Mouse (Mus musculus) C2C12 (cell line): ENCODE data around the gene Pla2g5. TPM values are rescaled to one million over a fixed set of nuclear protein-coding genes. Genes with fewer than 3 reads are reported as not detected.
"Not testable (repeated sequence)": the region's sequence is repeated elsewhere in the genome, so short reads cannot be mapped to it uniquely, and the experiment has no call there.

Experiments
- H3K27me3 ChIP-seq: one replicate; pipeline ENCODE4 v1.6.1; 2011; ENCODE audit not compliant: control insufficient read depth, insufficient read depth, insufficient read length
- H3K36me3 ChIP-seq: one replicate; pipeline ENCODE4 v1.6.1; 2011; ENCODE audit not compliant: control insufficient read depth, insufficient read depth
- H3K4me3 ChIP-seq: one replicate; pipeline ENCODE4 v1.5.1; 2011; ENCODE audit warnings: mild to moderate bottlenecking, control low read depth; ENCODE audit not compliant: poor library complexity, insufficient read depth, severe bottlenecking
- H3K79me2 ChIP-seq: one replicate; pipeline ENCODE4 v1.6.1; 2011; ENCODE audit not compliant: control insufficient read depth, insufficient read depth
- H3K79me3 ChIP-seq: one replicate; pipeline ENCODE4 v1.6.1; 2011; ENCODE audit warnings: low read depth, control low read depth
- H3ac ChIP-seq: one replicate; pipeline ENCODE3; 2011; ENCODE audit warnings: low read depth; ENCODE audit not compliant: control insufficient read depth, insufficient read length
- CEBPB ChIP-seq: IDR thresholded peaks from one replicate; pipeline ENCODE4 v1.6.1; 2011; ENCODE audit warnings: low read depth, mild to moderate bottlenecking, control low read depth, moderate library complexity
- CTCF ChIP-seq: IDR thresholded peaks from one replicate; pipeline ENCODE4 v1.5.1; 2011; ENCODE audit not compliant: control insufficient read depth, insufficient read depth, insufficient read length
- FOSL1 ChIP-seq: IDR thresholded peaks from one replicate; pipeline ENCODE4 v1.8.0; 2011; ENCODE audit warnings: mild to moderate bottlenecking, low read length; ENCODE audit not compliant: poor library complexity, insufficient read depth, severe bottlenecking
- MAX ChIP-seq: IDR thresholded peaks from one replicate; pipeline ENCODE4 v1.6.1; 2011; ENCODE audit warnings: mild to moderate bottlenecking, control low read depth
- MYOD1 ChIP-seq: IDR thresholded peaks from one replicate; pipeline ENCODE4 v1.6.1; 2011; ENCODE audit warnings: low read depth; ENCODE audit not compliant: control insufficient read depth, insufficient read length
- MYOG ChIP-seq: IDR thresholded peaks from one replicate; pipeline ENCODE4 v1.6.1; 2011; ENCODE audit not compliant: control insufficient read depth, insufficient read length; ENCODE audit errors: extremely low read depth
- USF1 ChIP-seq: IDR thresholded peaks from one replicate; pipeline ENCODE4 v1.6.1; 2011; ENCODE audit warnings: low read depth, mild to moderate bottlenecking, control low read depth, moderate library complexity
- long read RNA-seq, 2 experiments: library from polyadenylated mRNA; unstranded; transcript quantifications; one replicate each; pipeline ENCODE4 v2.0.0; 2019 to 2020
- polyA plus RNA-seq: library from polyadenylated mRNA; unstranded; fragments of >200 nt; fragmentation: generic; extraction: Trizol; gene quantifications from one replicate; pipeline ENCODE4 v1.2.1, GENCODE M21; 2012; ENCODE audit warnings: missing spikeins

Pla2g5 gene
- polyA plus RNA-seq = 0.06 TPM
- long read RNA-seq, experiment 1, partial matches to known transcripts = 0 of 1 reads
- long read RNA-seq, experiment 1, other reads (novel, unspliced or antisense) = 0 of 1 reads
- long read RNA-seq, experiment 2, partial matches to known transcripts = 0 of 1 reads
- long read RNA-seq, experiment 2, other reads (novel, unspliced or antisense) = 1 of 1 reads

DNA sequence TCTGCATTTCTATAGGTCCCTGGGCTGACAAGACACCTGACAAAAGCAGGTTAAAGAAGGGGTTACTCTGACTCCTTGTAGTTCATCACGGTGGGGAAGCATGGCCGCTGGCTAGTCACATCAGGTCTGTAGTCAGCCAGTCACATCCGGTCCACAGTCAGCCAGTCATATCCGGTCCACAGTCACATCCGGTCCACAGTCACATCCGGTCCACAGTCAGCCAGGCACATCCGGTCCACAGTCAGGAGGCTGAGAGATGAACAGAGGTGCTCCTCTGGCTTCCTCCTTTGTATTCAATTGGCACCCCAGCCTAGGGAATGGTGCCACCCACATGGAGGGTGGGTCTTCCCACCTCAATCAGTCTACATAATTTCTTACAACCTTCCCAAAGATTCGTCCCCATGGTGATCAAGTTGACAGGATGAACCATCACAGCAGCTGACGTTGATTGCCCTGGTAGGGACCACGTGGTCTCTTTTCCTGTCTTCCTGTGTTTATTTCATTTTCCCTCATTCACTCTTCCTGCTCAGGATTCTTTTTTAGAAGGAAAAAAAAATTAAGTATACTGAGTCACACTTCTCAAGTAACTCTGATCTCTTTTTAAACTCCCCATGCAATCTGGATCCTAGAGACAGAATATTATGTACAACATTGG is at the start of gene Pla2g5:
TSS of gene Pla2g5 (minus strand) at position 139 of the 655 bp plus-strand sequence.
- TF ChIP-seq MYOG = no peak
- peak; percentile 77 for TF ChIP-seq USF1
- peak; percentile 81 for TF ChIP-seq MYOD1
- Histone ChIP-seq H3K79me3 (no peaks in the 10 kb centered on the region), H3ac (no peak within 1 kb of the TSS), H3K79me2 (no peaks in the 10 kb centered on the region), H3K36me3 (no peaks in the 10 kb centered on the region), H3K27me3 (no peaks in the 10 kb centered on the region), H3K4me3 (no peak within 1 kb of the TSS)

DNA sequence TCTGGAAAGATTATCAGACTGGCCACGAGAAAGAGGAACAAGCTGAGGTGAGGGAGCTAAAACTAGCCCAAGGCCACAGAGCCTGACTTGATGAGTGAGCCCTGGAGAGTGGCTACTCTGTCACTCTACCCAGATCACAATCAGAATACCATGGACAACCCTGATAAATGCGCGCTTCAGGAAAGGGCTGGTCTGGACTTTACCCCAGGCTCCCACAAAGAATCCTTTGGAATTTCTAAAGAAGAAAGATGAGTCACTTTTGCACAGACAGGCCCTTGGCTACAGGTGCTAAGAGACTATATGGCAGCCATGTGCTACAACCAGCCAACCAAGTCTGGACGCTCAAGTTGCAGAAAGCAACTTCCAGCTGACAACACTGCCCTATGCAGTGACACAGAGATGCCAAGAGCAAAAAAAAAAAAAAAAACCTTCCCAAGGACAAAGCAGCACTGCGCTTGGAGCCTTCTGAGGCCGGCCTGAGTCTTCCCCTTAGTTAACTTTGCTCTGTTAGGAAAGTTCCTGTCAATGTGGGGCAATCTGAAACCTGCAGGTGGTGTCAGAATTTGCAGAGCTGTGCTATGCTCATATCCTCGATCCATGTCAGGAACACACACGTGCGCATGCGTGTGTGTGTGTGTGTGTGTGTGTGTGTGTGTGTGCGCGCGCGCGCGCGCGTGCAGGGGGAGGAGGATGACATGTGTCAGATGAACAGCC is 42.5 kb upstream of the Pla2g5 start:
- Histone ChIP-seq H3K27me3 (no peaks in the 10 kb centered on the region), H3K36me3 (peaks cover 32% of the 10 kb centered on the region), H3K4me3 (no peak overlapping the region), H3K79me3 (no peaks in the 10 kb centered on the region), H3K79me2 (no peaks in the 10 kb centered on the region), H3ac (no peak overlapping the region)
- no peak for TF ChIP-seq FOSL1
- no peak for TF ChIP-seq MAX
- no peak for TF ChIP-seq MYOD1
- no peak for TF ChIP-seq CTCF
- no peak for TF ChIP-seq CEBPB
- TF ChIP-seq MYOG = no peak
- TF ChIP-seq USF1 = no peak

DNA sequence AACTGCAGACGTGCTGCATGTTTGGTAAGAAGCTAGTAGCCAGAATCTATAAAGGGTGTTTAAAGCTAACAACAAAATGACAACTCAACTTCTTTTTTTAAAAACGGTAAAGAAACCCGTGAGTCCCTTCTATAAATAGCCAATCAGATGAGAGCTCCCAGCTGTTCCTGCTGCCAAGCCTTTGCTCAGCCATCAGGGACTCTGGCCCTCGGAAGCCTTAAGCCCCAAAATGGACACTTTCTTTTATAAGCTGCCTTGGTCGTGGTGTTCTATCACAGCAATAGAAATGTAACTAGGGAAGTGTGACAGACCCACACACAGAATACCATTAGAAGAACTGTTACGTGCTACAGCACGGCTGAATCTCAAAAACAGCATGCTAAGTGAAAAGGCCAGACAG is 36.1 kb upstream of the Pla2g5 start:
- Histone ChIP-seq H3K4me3 (no peak overlapping the region), H3K79me2 (no peaks in the 10 kb centered on the region), H3K27me3 (no peaks in the 10 kb centered on the region), H3ac (no peak overlapping the region), H3K36me3 (peaks cover 29% of the 10 kb centered on the region), H3K79me3 (no peaks in the 10 kb centered on the region)
- TF ChIP-seq FOSL1 = no peak
- TF ChIP-seq CEBPB = no peak
- no peak for TF ChIP-seq MYOG

DNA sequence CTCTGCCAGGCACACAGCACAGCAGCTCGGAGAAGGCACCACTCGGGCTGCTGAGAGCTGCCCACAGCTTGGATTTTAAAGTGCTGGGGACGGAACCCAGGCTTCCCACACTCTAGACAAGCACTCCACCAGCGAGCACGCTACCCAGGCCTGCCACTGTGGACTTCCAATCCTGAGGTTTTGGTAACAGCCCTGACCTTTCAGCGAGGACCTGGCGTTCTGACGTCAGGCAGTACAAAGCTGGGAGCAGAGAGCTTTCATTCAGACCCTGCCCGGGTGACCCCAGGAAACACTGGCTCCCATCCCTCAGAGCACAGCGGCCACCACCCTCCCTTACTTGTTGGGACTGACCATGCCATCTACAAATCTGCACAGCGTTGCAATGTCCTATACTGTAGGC is 30.5 kb upstream of the Pla2g5 start:
- not testable (repeated sequence) for H3ac ChIP-seq, H3K4me3 ChIP-seq, H3K79me2 ChIP-seq, H3K36me3 ChIP-seq, H3K27me3 ChIP-seq, H3K79me3 ChIP-seq

DNA sequence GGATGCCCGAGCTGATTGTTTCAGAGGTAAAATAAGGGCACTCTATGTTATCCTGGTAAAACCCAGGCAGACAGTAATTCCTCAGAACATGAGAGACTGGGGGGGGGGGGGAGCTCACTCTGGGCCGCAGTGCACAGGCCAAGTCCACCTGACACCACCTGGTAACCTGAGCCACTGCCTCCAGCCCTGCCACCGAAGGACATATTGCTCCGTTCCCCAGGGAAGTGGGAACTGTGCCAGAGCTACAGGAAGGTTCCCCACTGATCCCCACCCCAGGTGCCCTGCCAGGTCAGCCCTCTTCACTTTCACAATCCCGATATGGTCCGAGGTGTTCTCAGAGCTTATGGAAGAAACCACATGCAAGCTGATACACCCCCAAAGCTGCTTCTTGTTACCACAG is 29.4 kb upstream of the Pla2g5 start:
- Histone ChIP-seq H3K4me3 (no peak overlapping the region), H3K79me2 (no peaks in the 10 kb centered on the region), H3ac (no peak overlapping the region), H3K27me3 (no peaks in the 10 kb centered on the region), H3K36me3 (peaks cover 4% of the 10 kb centered on the region), H3K79me3 (no peaks in the 10 kb centered on the region)
- TF ChIP-seq CTCF = no peak
- no peak for TF ChIP-seq MYOG
- no peak for TF ChIP-seq FOSL1
- TF ChIP-seq USF1 = no peak
- TF ChIP-seq CEBPB = no peak
- TF ChIP-seq MAX = no peak
- TF ChIP-seq MYOD1 = no peak

DNA sequence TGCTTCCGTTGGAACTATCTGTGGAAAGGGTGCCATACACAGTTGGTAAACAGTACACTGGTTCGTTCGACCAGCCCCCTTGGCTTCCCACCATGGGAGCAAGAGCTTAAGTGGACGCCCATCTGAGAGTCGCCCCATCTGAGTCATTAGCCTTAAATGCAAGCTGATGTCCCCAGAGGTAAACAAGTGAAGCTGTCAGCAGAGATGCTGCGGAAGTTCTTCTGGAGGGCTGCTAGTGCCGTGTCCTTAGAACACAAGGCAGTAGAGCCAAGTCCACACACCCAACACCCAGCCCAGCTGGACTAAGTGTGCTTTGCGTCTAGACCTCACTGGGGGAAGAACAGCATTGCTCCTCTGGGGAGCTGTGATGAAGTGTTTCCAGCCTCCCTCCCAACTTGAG is 26.4 kb upstream of the Pla2g5 start:
- H3ac ChIP-seq = no peak overlapping the region
- no peak for TF ChIP-seq MAX
- TF ChIP-seq MYOD1 = no peak
- TF ChIP-seq USF1 = no peak
- TF ChIP-seq FOSL1 = no peak
- no peak for TF ChIP-seq CEBPB
- no peak for TF ChIP-seq MYOG
- TF ChIP-seq CTCF = no peak
- no peaks in the 10 kb centered on the region for H3K36me3 ChIP-seq
- H3K27me3 ChIP-seq = no peaks in the 10 kb centered on the region
- no peak overlapping the region for H3K4me3 ChIP-seq
- no peaks in the 10 kb centered on the region for H3K79me2 ChIP-seq
- no peaks in the 10 kb centered on the region for H3K79me3 ChIP-seq
